Mouse (Mus musculus) midbrain, embryonic 12.5 days (tissue): ENCODE data around the gene Vav3. TPM values are rescaled to one million over a fixed set of nuclear protein-coding genes. Genes with fewer than 3 reads are reported as not detected.
A peak's percentile ranks its signal among the peaks of the same experiment; 100 is the strongest.

Experiments used
- ATAC-seq: fragments of 200-750 bp; cut with Nextera tagmentation; 2 replicates; pipeline ENCODE4 v1.8.0; 2017; ENCODE audit warnings: low read depth, moderate TSS enrichment, moderate library complexity; ENCODE audit not compliant: low FRiP score
- H3K27ac ChIP-seq: fragments of 300-500 bp; sonication (generic); replicated peaks from 2 replicates; pipeline ENCODE4 v1.5.1; 2016; ENCODE audit warnings: mild to moderate bottlenecking
- H3K27me3 ChIP-seq: fragments of 300-500 bp; sonication (generic); 2 replicates; pipeline ENCODE4 v1.6.1; 2016; ENCODE audit warnings: mild to moderate bottlenecking
- H3K36me3 ChIP-seq: fragments of 300-500 bp; sonication (generic); 2 replicates; pipeline ENCODE4 v1.6.1; 2016
- H3K4me1 ChIP-seq: fragments of 300-500 bp; sonication (generic); 2 replicates; pipeline ENCODE4 v1.6.1; 2016
- H3K4me2 ChIP-seq: fragments of 300-500 bp; sonication (generic); replicated peaks from 2 replicates; pipeline ENCODE4 v1.6.1; 2016; ENCODE audit warnings: mild to moderate bottlenecking, moderate library complexity
- H3K4me3 ChIP-seq: fragments of 300-500 bp; sonication (generic); 2 replicates; pipeline ENCODE4 v1.5.1; 2016; ENCODE audit warnings: mild to moderate bottlenecking
- H3K9ac ChIP-seq: fragments of 300-500 bp; sonication (generic); replicated peaks from 2 replicates; pipeline ENCODE4 v1.6.1; 2016; ENCODE audit warnings: mild to moderate bottlenecking, moderate library complexity
- H3K9me3 ChIP-seq: fragments of 300-500 bp; sonication (generic); 2 replicates; pipeline ENCODE4 v1.6.1; 2016; ENCODE audit warnings: mild to moderate bottlenecking
- WGBS: fragments of 180-500 bp; shearing (Covaris S2); methylation state at CpG from one replicate; pipeline ENCODE4 v1.1.7; 2016; 5-methylcytosine and 5-hydroxymethylcytosine counted together
- polyA plus RNA-seq: library from polyadenylated mRNA; unstranded; fragments of >200 nt; fragmentation: Nextera tagmentation; extraction: Ambion mirVana; gene quantifications from 2 replicates; pipeline ENCODE4 v1.2.1, GENCODE M21; 2016

The Vav3 gene
- polyA plus RNA-seq, 1 experiment from 2014 or later: 27.4 TPM

- Histone ChIP-seq H3K4me3 (no peak overlapping the region), H3K27me3 (no peaks in the 10 kb centered on the region), H3K4me2 (no peak overlapping the region), H3K4me1 (peaks cover 12% of the 10 kb centered on the region; the same call in 1 of the 2 replicates), H3K9me3 (no peaks in the 10 kb centered on the region), H3K36me3 (no peaks in the 10 kb centered on the region), H3K27ac (peak overlapping the region; percentile 43), H3K9ac (no peak overlapping the region)
- WGBS: 36% methylated on average over 4 of the region's 4 CpGs
- peak; percentile 67 for ATAC-seq
Observed at GRCm38 (mm10) chr3:109488750-109489171, 148.3 kb downstream of the Vav3 start.

DNA sequence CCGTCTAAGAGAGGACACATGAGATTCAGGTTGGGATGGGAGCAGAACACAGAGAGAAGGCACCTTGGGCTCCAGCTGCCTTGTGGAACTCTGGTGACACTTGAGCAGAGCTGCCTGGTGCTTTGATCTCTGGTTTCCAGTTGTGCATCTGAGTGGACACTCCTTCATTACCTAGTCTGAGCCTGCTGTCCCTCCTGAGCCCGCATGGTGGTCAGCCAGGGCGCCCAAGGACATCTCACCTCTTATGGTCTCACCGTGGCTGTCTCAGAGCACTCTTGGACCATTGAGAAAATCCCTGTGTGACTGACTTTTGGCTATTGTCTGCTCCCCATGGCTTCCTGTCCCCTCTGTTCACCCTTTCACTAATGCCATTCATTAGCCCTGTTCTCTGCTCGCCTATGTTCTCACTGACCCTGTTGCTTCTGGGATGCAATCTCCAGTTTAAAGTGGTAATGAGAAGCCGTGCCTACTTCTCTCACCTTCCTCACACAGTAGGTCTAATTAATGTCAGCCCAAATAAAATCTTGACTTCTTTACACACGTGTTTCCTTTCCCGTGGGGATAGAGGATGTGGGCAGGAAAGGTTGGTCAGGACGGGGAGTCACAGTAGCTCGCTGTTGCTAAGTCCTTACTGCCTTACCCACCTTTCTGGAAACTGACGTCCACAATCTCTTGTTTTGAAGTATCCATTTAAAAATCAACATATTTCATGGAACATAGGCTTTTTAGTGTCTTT lies 150.3 kb downstream of the Vav3 start:
- Histone ChIP-seq H3K36me3 (no peaks in the 10 kb centered on the region), H3K4me2 (no peak overlapping the region), H3K27me3 (no peaks in the 10 kb centered on the region), H3K9ac (no peak overlapping the region), H3K9me3 (no peaks in the 10 kb centered on the region), H3K27ac (no peak overlapping the region), H3K4me3 (no peak overlapping the region), H3K4me1 (peaks cover 12% of the 10 kb centered on the region; the same call in 1 of the 2 replicates)
- no peak for ATAC-seq
- WGBS: 62% methylated on average over 11 of the region's 11 CpGs

- no peak for ATAC-seq
- no peak overlapping the region for H3K27ac ChIP-seq
- H3K36me3 ChIP-seq: no peaks in the 10 kb centered on the region
- no peak overlapping the region for H3K4me3 ChIP-seq
- H3K4me2 ChIP-seq: no peak overlapping the region
- no peaks in the 10 kb centered on the region for H3K27me3 ChIP-seq
- H3K9ac ChIP-seq: no peak overlapping the region
- peaks cover 16% of the 10 kb centered on the region for H3K4me1 ChIP-seq
- H3K9me3 ChIP-seq: no peaks in the 10 kb centered on the region
- 16% methylated on average over 2 of the region's 2 CpGs for WGBS
Observed at GRCm38 (mm10) chr3:109491568-109491967, 151.1 kb downstream of the Vav3 start.

DNA sequence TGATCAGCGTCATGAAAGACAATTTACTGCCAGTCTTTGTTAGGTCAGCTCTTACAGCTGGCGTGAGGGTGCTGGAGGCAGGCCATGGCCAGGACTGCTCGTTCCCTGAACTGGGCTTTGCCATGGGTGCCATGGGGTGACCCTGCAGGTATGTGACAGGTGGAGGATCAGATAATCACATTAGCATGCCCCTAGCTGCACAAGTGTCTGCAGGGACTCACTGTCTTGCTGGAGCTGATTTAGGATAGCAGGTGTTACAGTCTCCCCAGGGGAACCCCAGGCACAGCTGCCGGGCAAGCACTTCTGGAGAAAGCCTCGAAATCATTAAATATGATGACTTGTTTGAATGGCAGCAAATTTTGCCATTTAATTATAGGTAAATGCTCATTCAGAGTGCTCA lies 156.0 kb downstream of the Vav3 start:
- Histone ChIP-seq H3K27me3 (no peaks in the 10 kb centered on the region), H3K27ac (no peak overlapping the region), H3K36me3 (no peaks in the 10 kb centered on the region), H3K9ac (no peak overlapping the region), H3K9me3 (no peaks in the 10 kb centered on the region), H3K4me1 (peaks cover 11% of the 10 kb centered on the region), H3K4me2 (no peak overlapping the region), H3K4me3 (no peak overlapping the region)
- peak; percentile 77 for ATAC-seq
- 40% methylated on average over 5 of the region's 5 CpGs for WGBS

DNA sequence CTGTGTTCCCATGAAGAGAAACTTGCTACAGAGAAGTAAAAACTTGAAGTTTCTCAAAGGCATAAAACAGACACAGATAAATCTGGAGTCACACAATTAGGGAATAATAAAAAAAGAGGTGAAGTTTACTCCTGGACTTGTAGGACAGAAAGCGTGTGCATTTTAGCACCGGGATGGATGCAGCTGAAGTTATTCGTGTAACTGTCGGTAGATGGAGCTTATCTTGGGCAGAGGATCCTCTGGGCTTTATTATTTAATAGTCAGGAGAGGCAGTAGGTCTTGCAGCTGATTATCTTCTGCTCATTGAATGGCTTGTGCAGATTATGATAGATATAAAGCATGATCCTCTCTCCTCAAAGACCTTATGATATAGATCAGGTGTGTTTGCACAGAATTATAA lies 156.6 kb downstream of the Vav3 start:
- Histone ChIP-seq H3K4me3 (no peak overlapping the region), H3K9me3 (no peaks in the 10 kb centered on the region), H3K36me3 (no peaks in the 10 kb centered on the region), H3K4me2 (no peak overlapping the region), H3K27ac (no peak overlapping the region), H3K4me1 (peaks cover 11% of the 10 kb centered on the region), H3K9ac (no peak overlapping the region), H3K27me3 (no peaks in the 10 kb centered on the region)
- 74% methylated on average over 4 of the region's 4 CpGs for WGBS
- no peak for ATAC-seq

DNA sequence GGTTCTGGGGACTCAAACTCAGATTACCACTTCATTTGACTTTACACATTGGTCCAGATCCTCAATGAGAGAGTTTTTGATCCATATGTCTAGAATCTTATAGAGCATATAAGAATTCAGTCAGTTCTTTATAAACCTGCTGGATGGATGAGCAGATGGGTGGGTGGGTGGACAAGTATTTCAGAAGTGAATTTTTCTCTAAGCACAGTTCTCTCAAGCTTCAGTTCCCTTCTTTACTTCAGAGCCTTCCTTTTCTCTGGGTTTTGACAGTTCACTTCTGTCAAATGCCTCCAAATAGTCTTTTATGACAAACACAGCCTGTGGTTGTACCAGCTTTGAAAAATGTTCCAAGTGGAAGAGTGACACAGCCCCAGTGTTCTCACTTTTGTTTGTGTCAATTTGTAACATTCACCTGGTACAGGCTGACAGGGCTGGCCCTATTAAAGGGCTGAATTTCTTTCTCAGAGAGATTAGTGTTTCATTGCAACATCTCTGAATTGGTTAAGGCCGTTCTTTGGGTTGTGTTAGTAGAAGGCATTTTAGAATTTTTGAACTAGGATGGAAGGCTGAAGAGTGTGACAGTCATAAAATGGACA lies 159.5 kb downstream of the Vav3 start:
- Histone ChIP-seq H3K9ac (no peak overlapping the region), H3K27me3 (no peaks in the 10 kb centered on the region), H3K9me3 (no peaks in the 10 kb centered on the region), H3K4me3 (no peak overlapping the region), H3K4me2 (no peak overlapping the region), H3K27ac (no peak overlapping the region), H3K36me3 (0 out of 2 replicates have a peak, but pooled peaks cover 3% of the 10 kb centered on the region), H3K4me1 (peaks cover 11% of the 10 kb centered on the region)
- ATAC-seq: no peak
- 91% methylated on average over 1 of the region's 1 CpGs for WGBS

DNA sequence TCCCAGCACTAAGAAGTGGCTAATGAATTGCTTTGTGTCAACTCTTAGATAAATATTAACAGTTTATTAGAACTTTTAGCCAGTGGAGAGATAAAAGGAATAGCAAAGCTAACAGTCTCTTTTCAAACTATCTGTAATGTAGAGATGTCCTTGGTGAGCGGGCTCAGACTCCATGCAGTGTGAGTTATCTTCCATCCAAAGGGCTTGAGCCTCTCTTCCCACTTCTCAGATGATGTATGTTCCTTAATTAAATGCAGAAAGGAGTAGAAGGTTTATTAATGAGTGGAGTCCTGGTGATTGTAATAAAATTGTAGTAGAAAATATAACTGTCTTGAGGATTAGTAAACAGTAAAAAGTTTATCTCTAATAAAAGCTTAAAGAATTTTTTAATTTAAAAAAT lies 169.3 kb downstream of the Vav3 start:
- ATAC-seq: no peak

DNA sequence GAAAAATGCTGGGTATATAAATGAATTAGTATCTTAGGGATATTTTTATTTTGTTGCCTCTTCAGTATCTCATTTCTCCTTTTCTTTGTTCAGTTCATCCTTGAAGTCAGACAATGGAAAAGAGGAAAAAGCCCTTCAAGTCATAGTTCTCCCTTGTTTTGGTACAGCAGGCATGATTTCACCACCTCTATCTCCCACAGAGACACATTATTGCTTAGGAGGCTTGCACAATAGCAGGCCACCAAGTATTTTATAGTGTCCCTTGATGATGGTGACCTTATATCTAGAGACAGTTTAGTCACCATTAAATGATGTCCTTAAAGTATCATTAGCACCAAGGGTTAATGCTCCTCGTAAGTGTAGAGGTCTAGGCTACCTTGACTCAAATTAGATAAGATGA lies 171.4 kb downstream of the Vav3 start:
- Histone ChIP-seq H3K4me3 (no peak overlapping the region), H3K4me2 (no peak overlapping the region), H3K36me3 (no peaks in the 10 kb centered on the region), H3K4me1 (no peaks in the 10 kb centered on the region), H3K9me3 (no peaks in the 10 kb centered on the region), H3K9ac (no peak overlapping the region), H3K27me3 (no peaks in the 10 kb centered on the region), H3K27ac (no peak overlapping the region)
- WGBS: 94% methylated on average over 1 of the region's 1 CpGs
- ATAC-seq: no peak

More for the DNA sequence above, 169.3 kb downstream of the Vav3 start:
- no peaks in the 10 kb centered on the region for H3K27me3 ChIP-seq
- H3K4me2 ChIP-seq: no peak overlapping the region
- no peak overlapping the region for H3K9ac ChIP-seq
- no peak overlapping the region for H3K4me3 ChIP-seq
- H3K4me1 ChIP-seq: no peaks in the 10 kb centered on the region
- H3K36me3 ChIP-seq: no peaks in the 10 kb centered on the region
- no peak overlapping the region for H3K27ac ChIP-seq
- 85% methylated on average over 1 of the region's 1 CpGs for WGBS
- no peaks in the 10 kb centered on the region for H3K9me3 ChIP-seq

DNA sequence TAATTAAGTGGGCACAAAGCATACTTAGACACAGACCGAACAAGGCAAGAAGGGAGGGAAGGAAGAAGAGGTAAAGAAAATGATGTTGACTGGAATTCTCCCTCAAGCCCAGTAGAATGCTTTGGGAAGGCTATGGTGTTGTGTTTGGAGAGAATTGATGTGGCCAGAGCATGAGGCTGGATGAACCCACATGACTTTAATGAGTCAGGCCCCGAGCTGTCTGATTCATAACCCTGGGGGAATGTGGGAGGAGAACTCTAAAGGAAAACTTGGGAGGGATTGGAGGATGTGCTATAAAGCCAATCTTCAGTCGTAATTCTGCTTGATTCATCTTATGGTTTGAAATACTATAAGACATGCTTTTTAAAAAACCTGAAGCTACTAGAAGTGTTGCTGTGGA lies 175.0 kb downstream of the Vav3 start:
- 87% methylated on average over 3 of the region's 3 CpGs for WGBS
- Histone ChIP-seq H3K4me1 (no peaks in the 10 kb centered on the region), H3K9me3 (no peaks in the 10 kb centered on the region), H3K4me2 (no peak overlapping the region), H3K36me3 (no peaks in the 10 kb centered on the region), H3K4me3 (no peak overlapping the region), H3K9ac (no peak overlapping the region), H3K27me3 (no peaks in the 10 kb centered on the region), H3K27ac (no peak overlapping the region)
- no peak for ATAC-seq

- no peak overlapping the region for H3K27ac ChIP-seq
- no peak overlapping the region for H3K4me2 ChIP-seq
- no peaks in the 10 kb centered on the region for H3K9me3 ChIP-seq
- WGBS: 93% methylated on average over 10 of the region's 10 CpGs
- no peak for ATAC-seq
- H3K9ac ChIP-seq: no peak overlapping the region
- H3K4me1 ChIP-seq: no peaks in the 10 kb centered on the region
- H3K4me3 ChIP-seq: no peak overlapping the region
- no peaks in the 10 kb centered on the region for H3K27me3 ChIP-seq
- no peaks in the 10 kb centered on the region for H3K36me3 ChIP-seq
Observed at GRCm38 (mm10) chr3:109516372-109516771, 175.9 kb downstream of the Vav3 start.

GRCm38 (mm10) chr3:109522115-109522514 lies 181.7 kb downstream of the Vav3 start:
- no peak overlapping the region for H3K4me3 ChIP-seq
- H3K9ac ChIP-seq: no peak overlapping the region
- no peaks in the 10 kb centered on the region for H3K27me3 ChIP-seq
- no peak overlapping the region for H3K27ac ChIP-seq
- H3K4me2 ChIP-seq: no peak overlapping the region
- WGBS: 81% methylated on average over 7 of the region's 7 CpGs
- no peaks in the 10 kb centered on the region for H3K9me3 ChIP-seq
- H3K4me1 ChIP-seq: no peaks in the 10 kb centered on the region
- H3K36me3 ChIP-seq: no peaks in the 10 kb centered on the region
- no peak for ATAC-seq

- H3K9me3 ChIP-seq: no peaks in the 10 kb centered on the region
- no peaks in the 10 kb centered on the region for H3K27me3 ChIP-seq
- ATAC-seq: no peak
- no peaks in the 10 kb centered on the region for H3K36me3 ChIP-seq
- no peak overlapping the region for H3K9ac ChIP-seq
- no peak overlapping the region for H3K4me3 ChIP-seq
- H3K4me1 ChIP-seq: no peaks in the 10 kb centered on the region
- no peak overlapping the region for H3K27ac ChIP-seq
- 93% methylated on average over 12 of the region's 12 CpGs for WGBS
- no peak overlapping the region for H3K4me2 ChIP-seq
Observed at GRCm38 (mm10) chr3:109525825-109526224, 185.4 kb downstream of the Vav3 start.
